Mouse (Mus musculus) layer of hippocampus, postnatal 14 days (tissue): ENCODE measurements around the gene Gtf3a. TPM values are rescaled to one million over a fixed set of nuclear protein-coding genes. Genes with fewer than 3 reads are reported as not detected.
"Not testable (repeated sequence)": the region's sequence is repeated elsewhere in the genome, so short reads cannot be mapped to it uniquely, and the experiment has no call there.

ENCODE experiments used
- DNase-seq, 2 experiments: peaks; one replicate each; pipeline ENCODE4 v3.0.0; 2021 to 2022; ENCODE audit warnings: low spot score in 2 of 2, mixed read lengths in 1 of 2
- long read RNA-seq, 2 experiments: library from polyadenylated mRNA; stranded (forward); transcript quantifications; one replicate each; pipeline ENCODE4 v2.0.0; 2021
- total RNA-seq, 2 experiments: library from RNA; stranded (reverse); gene quantifications; 2 replicates each; pipeline ENCODE4 v1.2.3; 2021

The Gtf3a gene
- total RNA-seq = 10 to 100 TPM; 23.5 to 26.5 TPM
- long read RNA-seq, experiment 1, transcript Gtf3a-204 (9 exons, 1,298 nt) = major isoform, 20 of 29 reads
- long read RNA-seq, experiment 1, partial matches to known transcripts = 4 of 29 reads
- long read RNA-seq, experiment 1, other reads (novel, unspliced or antisense) = 4 of 29 reads
- long read RNA-seq, experiment 2, transcript Gtf3a-204 (9 exons, 1,298 nt) = major isoform, 28 of 39 reads
- long read RNA-seq, experiment 2, partial matches to known transcripts = 4 of 39 reads
- long read RNA-seq, experiment 2, other reads (novel, unspliced or antisense) = 7 of 39 reads

DNA sequence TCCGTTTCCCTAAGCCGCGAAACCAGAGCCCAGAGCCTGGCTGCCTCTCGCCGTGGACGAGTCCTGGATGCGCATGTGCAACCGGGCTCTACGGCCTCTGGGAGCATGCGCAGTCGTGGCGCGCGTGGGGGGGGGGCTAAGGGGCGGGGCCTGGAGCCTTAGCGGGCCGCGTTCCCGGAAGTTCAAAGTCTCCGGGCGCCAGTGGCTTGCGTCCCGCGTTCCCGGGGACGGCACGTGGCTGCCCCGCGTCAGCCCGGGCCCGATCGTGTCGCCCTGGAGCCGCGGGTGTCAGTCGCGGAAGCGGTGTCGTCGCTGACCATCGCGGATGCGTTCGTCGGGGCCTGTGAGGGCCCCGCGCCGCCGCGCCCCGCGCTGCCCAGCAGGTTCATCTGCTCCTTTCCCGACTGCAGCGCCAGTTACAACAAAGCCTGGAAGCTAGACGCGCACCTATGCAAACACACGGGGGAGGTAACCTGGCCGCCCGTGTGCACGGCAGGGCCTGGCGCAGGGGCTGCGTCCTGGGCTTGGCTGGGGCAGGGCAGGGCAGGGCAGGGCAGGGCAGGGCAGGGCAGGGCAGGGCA is at the start of gene Gtf3a:
Gene Gtf3a, plus strand, starts transcription at position 150 of the 581 bp plus-strand sequence.
- DNase-seq = peak; percentile 70 to 82

DNA sequence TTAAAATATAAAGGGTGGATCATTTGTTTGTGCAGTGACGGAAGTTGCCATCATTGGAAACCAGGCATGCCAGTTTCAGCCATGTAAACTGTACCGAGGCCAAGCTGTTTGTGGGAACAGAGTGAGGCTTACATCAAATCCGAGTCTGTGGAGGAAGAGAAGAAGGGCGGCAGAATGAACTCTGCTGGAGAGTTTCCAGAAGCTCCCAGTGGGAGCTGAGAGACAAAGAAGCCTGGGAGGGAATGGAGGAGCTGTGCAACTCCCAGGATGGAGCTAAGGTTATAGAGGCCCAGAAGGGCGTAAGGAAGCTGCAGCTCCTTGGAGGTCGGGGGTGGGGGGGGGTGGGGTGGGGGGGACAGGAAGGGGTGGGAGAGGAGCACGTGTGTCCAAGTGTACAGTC is 48.1 kb upstream of the Gtf3a start:
- DNase-seq = no peak

DNA sequence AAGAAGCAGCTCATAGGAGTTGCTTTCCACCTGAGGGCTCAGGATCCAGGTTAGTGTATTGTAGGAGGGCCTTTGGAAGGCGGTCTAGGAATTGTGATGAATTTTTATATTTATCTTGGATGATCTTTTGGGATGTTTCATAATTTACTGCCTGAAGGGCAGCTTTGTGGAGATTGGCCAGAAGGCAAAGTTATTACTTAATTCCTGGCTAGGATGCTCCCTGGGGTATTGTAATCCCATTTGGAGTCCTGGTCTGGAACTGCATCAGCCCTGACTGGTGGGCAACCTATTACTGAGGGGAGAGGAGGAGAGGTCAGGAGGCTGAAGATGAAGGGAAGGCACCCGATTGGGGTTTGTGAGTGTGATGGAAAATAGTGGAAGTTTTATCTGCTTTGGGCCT is 47.0 kb upstream of the Gtf3a start:
- no peak for DNase-seq

DNA sequence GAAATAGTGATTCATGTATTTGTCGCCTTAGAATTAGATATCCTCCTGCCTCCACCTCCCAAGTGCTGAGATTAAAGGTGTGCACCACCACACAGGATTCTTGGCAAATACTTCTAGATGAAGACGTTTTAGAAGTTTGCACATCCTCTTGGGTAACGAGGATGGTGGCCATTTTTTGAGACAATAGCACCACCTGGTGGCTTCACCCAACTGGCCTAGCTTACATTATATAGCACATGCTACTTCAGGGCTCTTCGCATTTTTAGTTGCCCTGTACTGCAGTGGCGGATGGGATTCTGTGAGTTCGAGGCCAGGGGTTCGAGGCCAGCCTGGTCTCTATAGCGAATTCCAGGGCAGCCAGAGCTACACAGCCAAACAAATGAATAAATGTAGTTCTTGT is 44.1 kb upstream of the Gtf3a start:
- peak; percentile 55 to 75 for DNase-seq

DNA sequence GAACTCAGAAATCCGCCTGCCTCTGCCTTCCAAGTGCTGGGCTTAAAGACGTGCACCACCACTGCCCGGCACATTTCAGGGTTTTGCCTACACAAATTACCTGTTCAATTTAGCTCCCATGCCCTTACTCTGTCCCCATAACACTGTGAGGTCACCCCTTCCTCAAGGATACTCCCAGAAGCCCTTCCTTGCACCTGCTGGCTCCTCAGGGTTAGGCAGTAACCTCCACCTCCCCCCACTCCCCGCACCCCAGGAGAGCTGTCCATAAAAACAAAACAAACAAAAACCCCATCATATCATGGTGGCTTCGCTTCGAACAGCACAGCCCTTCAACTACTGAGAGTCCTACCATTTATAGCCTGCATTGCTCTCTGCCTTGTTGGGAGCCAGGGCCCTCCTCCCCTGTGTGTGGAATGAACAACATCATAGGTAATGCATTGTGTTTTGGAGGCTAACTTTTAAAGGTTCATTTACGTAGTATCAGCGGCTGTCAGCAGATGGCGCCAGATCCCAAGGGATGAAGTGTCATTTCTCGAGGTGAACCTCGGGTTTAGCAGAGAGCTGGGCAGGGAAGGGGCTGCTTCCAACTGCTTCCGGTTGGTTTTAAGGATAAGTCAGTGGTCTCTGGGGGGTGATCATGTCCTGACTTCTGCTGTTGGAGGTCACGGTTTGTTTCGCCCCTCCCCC is 42.8 kb upstream of the Gtf3a start:
- DNase-seq = peak; percentile 65 to 76

DNA sequence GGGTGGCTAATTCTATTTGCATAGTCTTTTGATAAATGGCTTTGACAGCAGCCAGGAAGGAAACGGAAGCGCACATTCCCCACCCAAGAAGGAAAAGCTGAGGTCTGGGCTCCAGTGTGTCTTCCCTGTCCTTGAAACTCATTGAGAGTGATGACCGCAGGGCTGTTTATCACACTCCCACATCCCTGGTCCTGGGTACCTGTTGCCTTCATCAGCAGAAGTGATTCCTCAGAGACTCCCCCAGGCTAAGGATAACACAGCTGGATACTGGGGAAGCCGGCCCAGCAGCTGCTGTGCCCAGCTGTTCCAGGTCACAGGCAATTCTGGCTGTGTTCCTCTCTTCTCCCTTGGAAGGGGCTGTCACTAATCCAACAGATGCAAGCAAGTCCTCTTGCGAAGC is 40.9 kb upstream of the Gtf3a start:
- DNase-seq = no peak

DNA sequence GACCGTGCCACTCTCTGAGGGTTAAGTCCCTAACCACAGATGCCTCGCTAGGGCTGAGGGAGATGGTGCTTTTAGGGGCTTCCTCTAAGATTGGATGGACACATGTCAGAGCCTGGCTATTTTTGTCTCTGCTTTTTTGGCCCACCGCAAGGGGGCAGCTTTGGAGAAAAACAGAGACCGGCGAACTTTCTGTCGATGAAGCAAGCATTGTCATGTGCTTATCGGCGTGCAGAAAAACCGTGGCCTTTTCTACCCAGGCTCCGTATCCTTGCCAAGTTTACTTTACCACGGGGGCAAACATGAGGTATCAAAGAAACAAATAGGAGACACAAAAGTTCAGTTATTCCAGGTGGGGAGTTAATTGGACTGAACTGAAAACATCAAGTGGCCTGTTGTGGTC is 39.8 kb upstream of the Gtf3a start:
- no peak for DNase-seq

DNA sequence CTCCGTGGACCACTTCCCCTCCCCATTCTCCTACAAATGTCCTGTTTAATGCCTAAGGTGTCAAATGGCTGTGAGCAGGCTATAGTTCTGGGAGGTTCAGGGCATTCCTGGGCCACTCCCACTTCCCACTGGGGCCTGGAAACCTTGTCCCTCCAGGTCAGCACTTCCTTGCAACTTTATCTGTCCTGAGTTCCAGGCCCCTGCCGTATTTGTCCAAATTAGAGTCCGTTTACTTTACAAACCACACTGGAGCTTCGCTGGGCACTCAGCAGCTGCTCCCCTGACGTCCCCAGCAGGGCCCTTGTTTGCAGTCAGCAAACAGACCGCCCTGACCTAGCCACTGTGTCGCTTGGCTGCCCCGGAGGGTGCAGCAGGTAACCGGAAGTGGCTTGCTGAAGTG is 36.3 kb upstream of the Gtf3a start:
- DNase-seq = no peak

DNA sequence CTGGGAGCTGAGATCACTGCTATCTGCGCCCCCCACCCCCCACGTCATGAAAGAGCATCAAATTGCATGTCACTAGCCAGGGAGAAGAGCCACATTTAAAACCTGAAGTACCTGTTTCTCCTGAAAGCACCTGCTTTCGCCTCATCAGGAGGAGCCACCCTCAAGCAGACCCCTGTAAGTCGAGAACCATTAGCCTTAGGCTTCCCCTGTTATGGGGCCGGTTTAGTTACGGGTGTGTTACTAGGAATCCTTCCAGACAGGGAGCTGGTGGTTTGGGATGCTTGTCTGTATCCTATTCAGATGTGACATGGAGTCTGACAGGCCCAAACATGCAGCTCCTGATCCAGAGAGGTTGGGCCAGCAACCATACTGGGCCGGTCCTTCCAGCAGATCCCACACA is 35.1 kb upstream of the Gtf3a start:
- no peak for DNase-seq

DNA sequence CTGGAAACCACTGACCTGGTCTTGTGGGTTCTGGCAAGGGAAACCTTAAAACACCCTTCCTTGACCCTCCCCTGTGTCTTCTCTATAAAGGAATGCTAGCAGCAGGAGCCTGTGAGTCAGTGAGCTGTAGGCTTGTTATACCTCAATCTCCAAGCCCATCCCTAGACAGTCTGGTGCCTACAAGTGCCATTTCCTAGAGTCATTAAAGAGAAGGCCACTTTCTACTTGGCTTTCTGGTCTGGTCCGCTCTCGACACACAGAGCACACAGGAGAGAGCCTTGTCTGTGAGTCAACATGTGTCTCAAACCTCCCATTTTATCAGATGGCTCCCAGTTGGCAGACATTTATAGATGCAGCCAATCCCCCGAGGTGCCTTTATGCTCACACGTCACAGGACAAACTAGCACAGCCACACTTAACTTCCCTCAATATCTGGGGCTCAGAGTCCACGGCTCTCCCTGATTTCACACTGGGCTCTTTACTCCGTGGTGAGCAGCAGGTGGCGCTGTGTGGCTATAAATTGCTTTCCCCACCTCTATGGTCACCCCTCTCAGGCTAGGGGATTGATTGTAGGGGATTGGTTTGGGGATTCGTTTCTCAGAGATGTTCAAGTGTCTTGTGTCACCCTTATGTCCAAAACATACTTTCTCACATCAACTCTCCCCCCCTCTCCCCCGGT is 34.2 kb upstream of the Gtf3a start:
- DNase-seq = peak; percentile 63 to 67

DNA sequence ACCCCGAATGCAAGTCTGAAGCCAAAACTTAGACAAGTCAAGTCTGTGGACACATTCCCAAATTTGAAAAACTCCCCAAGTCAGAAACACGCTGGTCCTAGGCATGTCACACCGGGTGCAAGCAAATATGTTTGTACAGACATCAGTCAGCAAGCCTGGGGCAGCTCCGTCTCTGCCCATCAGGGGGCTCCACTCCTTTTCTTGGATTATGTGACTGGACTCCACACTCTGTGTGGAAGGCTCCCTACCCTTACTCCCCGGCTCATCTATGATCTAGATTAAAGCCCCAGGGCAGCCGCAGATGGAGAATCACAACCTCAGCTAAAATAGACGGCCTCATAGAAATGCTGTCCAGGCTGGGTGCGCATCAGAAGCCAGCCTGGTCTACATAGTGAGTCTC is 32.2 kb upstream of the Gtf3a start:
- no peak for DNase-seq

DNA sequence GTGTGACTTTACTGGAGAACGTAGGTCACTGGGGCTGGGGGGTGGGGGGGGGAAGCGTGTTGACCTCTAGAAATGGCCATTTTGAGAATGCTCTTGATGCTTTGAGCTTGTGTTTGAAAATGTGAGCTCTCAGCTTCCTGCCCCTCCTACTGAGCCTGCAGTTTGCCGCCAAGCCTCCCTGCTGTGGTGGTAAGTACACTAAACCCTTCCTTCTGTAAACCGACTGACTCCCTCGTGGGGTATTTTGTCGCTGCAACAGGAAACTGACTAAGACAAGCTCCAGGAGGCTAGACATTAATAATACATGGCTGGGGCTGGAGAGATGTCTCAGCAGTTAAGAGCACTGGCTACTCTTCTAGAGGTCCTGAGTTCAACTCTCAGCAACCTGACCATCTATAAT is 31.7 kb upstream of the Gtf3a start:
- no peak for DNase-seq

DNA sequence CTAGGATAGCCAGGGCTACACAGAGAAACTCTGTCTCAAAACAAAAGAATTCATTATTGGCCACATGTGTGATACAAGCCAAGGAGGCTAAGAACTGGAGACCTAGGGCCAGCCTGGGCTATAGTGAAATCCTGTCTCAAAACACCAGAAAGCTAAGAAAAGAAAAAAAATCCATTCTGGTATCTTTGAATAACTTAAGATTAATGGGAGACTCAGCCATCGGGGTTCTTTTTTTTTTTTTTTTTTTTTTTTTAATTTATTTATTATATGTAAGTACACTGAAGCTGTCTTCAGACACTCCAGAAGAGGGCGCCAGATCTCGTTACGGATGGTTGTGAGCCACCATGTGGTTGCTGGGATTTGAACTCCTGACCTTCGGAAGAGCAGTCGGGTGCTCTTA is 31.1 kb upstream of the Gtf3a start:
- DNase-seq = not testable (repeated sequence)

DNA sequence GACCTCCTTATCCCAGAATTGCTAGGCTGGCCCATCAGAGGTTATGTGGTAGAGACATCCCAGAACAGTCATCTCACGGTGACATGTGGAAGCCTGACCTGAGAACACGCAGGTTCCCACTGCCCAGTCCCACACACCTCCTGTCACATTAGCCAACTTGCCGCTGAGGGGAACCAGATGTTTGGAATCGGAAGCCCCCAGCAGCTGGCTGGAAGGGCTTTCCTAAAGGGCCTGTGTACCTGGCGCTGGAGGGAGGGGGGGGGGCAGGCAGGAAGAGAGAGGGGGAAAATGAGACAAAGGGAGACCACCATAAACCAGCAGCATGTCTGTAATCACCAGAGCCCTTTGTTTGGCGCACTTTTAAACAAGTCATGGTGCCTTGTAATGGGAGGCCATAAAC is 28.6 kb upstream of the Gtf3a start:
- no peak for DNase-seq

DNA sequence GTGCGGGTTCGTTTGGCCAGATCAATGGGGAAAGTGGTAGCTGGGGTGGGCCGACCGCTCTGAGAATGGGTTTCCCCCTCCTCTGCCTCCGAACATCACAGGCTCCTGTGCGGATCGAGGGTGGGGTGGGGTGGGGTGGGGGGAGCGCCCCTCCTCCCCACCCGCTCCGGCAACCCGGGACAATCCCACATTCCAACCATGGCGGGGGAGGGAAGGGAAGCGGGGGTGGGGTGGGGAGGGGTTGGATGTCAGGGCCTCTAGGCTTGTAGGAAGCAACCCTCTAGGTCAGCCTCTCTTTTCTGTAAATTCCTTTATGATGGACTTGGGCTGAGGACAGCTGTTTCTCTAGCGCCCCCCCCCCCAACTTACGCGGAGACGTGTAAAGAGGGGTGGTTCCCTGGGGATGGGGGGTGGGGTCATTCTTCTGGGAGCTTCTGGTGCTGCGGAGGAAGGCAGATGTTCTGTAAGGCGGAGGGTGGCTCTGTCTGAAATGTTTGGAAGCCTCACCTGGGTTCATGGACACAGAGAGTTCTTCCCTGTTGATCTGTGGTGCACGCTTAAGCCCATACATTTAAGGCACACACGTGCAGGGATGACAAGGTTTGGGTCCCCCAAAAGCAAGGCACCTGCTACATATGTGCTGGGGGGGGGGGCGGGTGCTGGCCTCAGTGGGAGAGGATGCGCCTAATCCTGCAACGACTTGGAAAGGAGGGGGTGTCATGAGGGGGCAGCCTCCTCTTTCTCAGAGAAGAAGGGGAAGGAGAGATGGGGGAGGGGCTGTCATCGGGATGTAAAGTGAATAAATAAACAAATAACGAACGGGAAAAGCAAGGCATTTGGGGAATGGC is 27.9 kb upstream of the Gtf3a start:
- DNase-seq = no peak

DNA sequence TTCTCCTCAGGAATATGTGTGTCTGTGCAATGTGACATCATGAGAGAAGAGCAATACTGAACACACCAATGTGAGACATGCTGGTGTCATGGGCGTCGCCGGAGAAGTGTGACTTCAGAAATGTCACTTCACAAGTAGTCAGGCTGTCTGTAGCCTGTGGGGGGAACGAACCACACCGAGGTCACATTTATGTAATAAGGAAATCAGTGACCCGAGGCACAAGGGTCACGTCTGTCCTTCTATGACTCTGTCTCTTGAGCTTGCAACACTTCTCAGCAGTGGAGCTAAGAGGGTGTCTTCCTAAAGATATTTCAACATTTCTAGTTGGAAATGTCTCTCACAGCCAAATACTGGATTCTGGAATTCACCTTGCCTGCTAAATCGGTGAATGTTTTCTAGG is 27.2 kb upstream of the Gtf3a start:
- no peak for DNase-seq

DNA sequence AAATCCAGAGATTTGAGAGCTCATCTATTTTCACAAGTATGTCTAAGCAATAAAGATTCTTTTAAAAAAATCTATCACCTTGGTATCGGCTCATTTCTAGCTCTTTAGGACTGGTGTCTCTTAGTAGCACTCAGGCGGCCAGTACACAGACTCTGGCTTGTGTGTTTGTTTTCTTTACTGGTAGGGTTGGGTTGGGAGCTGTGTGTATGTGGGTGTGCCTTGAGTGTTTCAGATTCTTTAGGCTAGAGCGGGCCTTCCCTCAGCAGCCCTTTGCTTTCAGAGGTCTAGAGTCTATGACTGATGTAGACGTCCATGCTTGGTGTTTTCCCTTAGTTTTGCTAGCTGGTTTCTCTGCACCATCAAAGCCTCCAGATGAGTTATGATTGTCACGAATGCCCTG is 24.9 kb upstream of the Gtf3a start:
- no peak for DNase-seq

DNA sequence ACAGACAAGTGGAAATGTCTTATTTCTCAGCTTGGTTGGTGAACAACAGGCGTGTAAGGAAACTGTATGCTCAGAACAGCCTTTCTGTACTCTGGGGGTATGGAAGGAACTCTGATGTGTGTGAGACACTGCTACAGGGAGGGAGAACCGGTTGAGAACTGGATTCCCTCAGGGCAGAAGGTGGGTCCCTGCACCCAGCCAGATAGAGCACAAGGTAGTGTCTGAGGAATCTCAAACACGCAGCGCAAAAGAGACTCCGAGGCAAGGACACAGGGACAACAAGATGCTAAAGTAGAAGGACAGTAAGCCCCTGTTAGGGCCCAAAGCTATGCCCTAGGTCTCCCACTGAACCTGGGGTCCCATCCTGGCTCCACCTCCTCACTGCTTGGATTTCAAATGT is 21.8 kb upstream of the Gtf3a start:
- DNase-seq = no peak

DNA sequence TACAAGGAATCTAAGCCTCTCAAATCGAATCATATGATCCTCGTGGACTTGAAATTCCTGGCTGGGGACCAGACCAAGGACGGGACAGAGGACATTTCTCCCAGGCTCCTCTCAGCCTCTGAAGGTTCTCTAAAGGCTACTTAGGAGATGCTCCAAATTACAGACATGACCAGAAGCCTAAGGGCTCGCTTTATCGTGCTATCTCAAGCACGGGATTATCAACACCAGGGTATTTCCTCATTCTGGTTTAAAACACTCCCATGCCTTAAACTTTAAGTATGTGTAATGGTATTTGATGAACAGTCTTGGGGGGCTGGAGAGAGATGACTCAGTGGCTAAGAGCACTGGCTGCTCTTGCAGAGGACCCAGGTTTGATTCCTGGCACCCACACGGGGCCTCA is 17.0 kb upstream of the Gtf3a start:
- DNase-seq = no peak

DNA sequence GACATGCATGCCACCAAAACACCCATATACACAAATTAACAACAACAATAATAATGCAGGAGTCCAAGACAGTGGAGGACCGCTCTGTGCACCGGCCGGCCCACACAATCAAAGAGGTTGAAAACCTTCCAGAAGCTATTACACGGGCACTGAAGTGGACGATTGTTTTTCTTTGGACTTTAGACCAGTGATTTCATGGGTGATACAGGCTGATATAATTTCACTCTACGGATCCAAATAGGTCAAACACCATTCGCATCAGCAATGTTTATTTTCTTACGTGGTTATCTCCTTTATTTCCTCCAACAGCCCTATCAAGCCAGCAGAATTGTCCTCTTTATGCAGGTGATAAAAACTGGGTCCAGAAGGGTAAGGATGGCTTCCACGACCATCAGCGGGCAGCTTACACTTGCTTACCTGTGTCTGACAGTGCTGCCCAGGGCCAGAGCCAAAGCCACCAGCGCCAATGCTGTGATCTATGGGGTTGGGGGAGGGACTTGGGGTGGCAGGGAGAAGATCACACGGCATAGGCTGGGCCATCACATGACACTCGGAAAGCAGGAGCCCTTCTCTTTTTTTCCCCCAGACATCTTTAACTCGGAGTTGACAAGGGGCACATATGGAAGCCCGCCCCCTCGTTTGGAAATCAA is 16.4 kb upstream of the Gtf3a start:
- no peak for DNase-seq

DNA sequence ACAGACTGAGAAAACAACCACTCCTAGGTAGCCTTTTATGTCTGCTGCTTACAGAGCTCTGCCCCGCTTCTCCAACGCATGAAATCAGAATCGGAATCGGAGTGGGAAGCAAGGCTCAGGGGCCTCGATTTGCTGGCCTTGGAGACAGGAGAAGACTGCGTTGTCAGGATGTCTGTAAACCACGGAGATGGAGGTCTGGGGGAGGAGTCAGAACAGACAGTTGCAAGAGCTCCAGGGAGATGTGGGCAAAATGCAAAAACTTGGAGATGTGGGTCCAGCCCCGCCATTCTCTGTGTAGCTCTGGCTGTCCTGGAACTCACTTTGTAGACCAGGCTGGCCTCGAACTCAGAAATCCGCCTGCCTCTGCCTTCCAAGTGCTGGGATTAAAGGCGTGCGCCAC is 15.0 kb upstream of the Gtf3a start:
- DNase-seq = no peak
